Comparison of ENCODE assay signal across 15 mouse cellular contexts in the genomic region with DNA sequence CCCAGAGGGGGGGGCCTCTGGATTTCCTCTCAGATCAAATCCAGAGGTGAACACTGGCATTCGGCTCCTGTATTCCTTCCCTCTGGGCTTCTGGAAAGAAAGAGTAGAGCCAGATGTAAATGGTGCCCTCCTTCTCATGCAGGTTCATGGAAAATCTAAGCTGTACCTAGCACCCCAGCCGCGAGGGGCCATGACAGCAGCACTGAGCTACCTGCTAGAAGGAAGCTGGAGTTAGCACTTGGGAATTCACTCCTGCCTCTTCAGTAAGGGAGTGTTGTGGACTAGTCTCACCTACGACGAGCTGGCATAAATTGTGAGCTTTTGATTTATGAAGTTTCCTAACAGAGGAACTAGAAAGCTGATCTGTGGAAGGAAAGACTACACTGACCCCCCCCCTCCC. TPM values are rescaled to one million over a fixed set of nuclear protein-coding genes. Genes with fewer than 3 reads are reported as not detected.
DNase-seq lines count a peak whose midpoint lies in the region; ATAC-seq lines count a peak whose summit lies in the region.
"Had no signal": no experiment of that assay in that cellular context is flagged by ENCODE, and none has a peak within 500 bp of the region (broad histone marks: within the 10 kb centered on the region; RNA-seq: fewer than 3 reads in every experiment).

No protein-coding gene starts in this region.

- ATAC-seq in frontal cortex, adult (ENCODE audit: low TSS enrichment) = peak; percentile 24
- no peak for ATAC-seq in limb, embryonic 13.5 days (ENCODE audit: low FRiP score, low read depth)
- no peak for ATAC-seq in lung, embryonic 15.5 days (ENCODE audit: borderline replicate concordance, extremely low read depth, low FRiP score, low TSS enrichment)
- no peak for ATAC-seq in stomach, embryonic 14.5 days (ENCODE audit: insufficient number of reproducible peaks, insufficient read depth, low FRiP score, low read depth)
- ATAC-seq: forebrain, embryonic 15.5 days had no signal

- no peaks in the 10 kb centered on the region for H3K27me3 ChIP-seq in limb, embryonic 13.5 days
- no peaks in the 10 kb centered on the region for H3K27me3 ChIP-seq in limb, embryonic 10.5 days (ENCODE audit: low read depth, poor library complexity, severe bottlenecking)
- H3K27me3 ChIP-seq in lung, embryonic 15.5 days = no peaks in the 10 kb centered on the region
- H3K27me3 ChIP-seq in stomach, embryonic 14.5 days (ENCODE audit: control insufficient read depth, insufficient read depth, low read length) = no peaks in the 10 kb centered on the region
- H3K27me3 ChIP-seq: forebrain, embryonic 15.5 days; Patski had no signal

- WGBS in limb, embryonic 13.5 days = 65% methylated on average over 5 of the region's 5 CpGs
- 86% methylated on average over 5 of the region's 5 CpGs for WGBS in limb, embryonic 10.5 days
- WGBS in lung, embryonic 15.5 days = 65% methylated on average over 5 of the region's 5 CpGs
- 56% methylated on average over 5 of the region's 5 CpGs for WGBS in stomach, embryonic 14.5 days

- DNase-seq in frontal cortex, postnatal 25 days (ENCODE audit: low spot score in 2 of 2) = no peak
- no peak for DNase-seq in limb, embryonic 10.5 days (ENCODE audit: low spot score)
- no peak for DNase-seq in right cerebral cortex, postnatal 10 days (ENCODE audit: low spot score in 2 of 2)
- no peak for DNase-seq in layer of hippocampus, postnatal 36 days
- DNase-seq: adrenal gland, postnatal 36 days had no signal

- H3K27ac ChIP-seq in limb, embryonic 13.5 days = no peak overlapping the region
- H3K27ac ChIP-seq in limb, embryonic 10.5 days = no peak overlapping the region
- H3K27ac ChIP-seq in lung, embryonic 15.5 days = peak overlapping the region; percentile 93
- peak overlapping the region; percentile 68; the same call in 1 of the 2 replicates for H3K27ac ChIP-seq in stomach, embryonic 14.5 days (ENCODE audit: low read length)
- H3K27ac ChIP-seq: forebrain, embryonic 15.5 days; liver, embryonic 14.5 days had no signal

- no peaks in the 10 kb centered on the region for H3K36me3 ChIP-seq in limb, embryonic 13.5 days
- H3K36me3 ChIP-seq in limb, embryonic 10.5 days = no peaks in the 10 kb centered on the region
- no peaks in the 10 kb centered on the region for H3K36me3 ChIP-seq in lung, embryonic 15.5 days
- no peaks in the 10 kb centered on the region for H3K36me3 ChIP-seq in stomach, embryonic 14.5 days (ENCODE audit: control insufficient read depth, insufficient read depth, low read length)
- H3K36me3 ChIP-seq: forebrain, embryonic 15.5 days had no signal

- no peak overlapping the region for H3K9ac ChIP-seq in limb, embryonic 13.5 days
- no peak overlapping the region for H3K9ac ChIP-seq in lung, embryonic 15.5 days
- H3K9ac ChIP-seq in stomach, embryonic 14.5 days (replicated peaks; ENCODE audit: low read depth, low read length) = no peak overlapping the region
- H3K9ac ChIP-seq: forebrain, embryonic 15.5 days; liver, embryonic 14.5 days had no signal

- peak overlapping the region; percentile 10; the same call in 1 of the 2 replicates for H3K4me2 ChIP-seq in limb, embryonic 13.5 days (replicated peaks)
- peak overlapping the region; percentile 21; the same call in 1 of the 2 replicates for H3K4me2 ChIP-seq in lung, embryonic 15.5 days
- no peak overlapping the region for H3K4me2 ChIP-seq in stomach, embryonic 14.5 days (replicated peaks; ENCODE audit: low read depth, low read length)
- H3K4me2 ChIP-seq: forebrain, embryonic 15.5 days had no signal

- no peak overlapping the region for H3K4me3 ChIP-seq in limb, embryonic 13.5 days
- no peak overlapping the region for H3K4me3 ChIP-seq in limb, embryonic 10.5 days
- H3K4me3 ChIP-seq in lung, embryonic 15.5 days = no peak overlapping the region
- no peak overlapping the region for H3K4me3 ChIP-seq in stomach, embryonic 14.5 days (ENCODE audit: low read depth, low read length)
- H3K4me3 ChIP-seq: forebrain, embryonic 15.5 days had no signal

- peaks cover 16% of the 10 kb centered on the region for H3K4me1 ChIP-seq in limb, embryonic 13.5 days
- H3K4me1 ChIP-seq in limb, embryonic 10.5 days = peaks cover 13% of the 10 kb centered on the region
- 0 out of 2 replicates have a peak, but pooled peaks cover 4% of the 10 kb centered on the region for H3K4me1 ChIP-seq in lung, embryonic 15.5 days
- H3K4me1 ChIP-seq in stomach, embryonic 14.5 days (ENCODE audit: control insufficient read depth, insufficient read depth, low read length) = peaks cover 9% of the 10 kb centered on the region; the same call in 1 of the 2 replicates

- no peaks in the 10 kb centered on the region for H3K9me3 ChIP-seq in limb, embryonic 13.5 days
- H3K9me3 ChIP-seq in limb, embryonic 10.5 days (replicated peaks) = no peaks in the 10 kb centered on the region
- H3K9me3 ChIP-seq in lung, embryonic 15.5 days = no peaks in the 10 kb centered on the region
- no peaks in the 10 kb centered on the region for H3K9me3 ChIP-seq in stomach, embryonic 14.5 days (ENCODE audit: control insufficient read depth, low read depth, low read length)
- H3K9me3 ChIP-seq: forebrain, embryonic 15.5 days had no signal

RNA-seq across cellular contexts. Expression of a gene that starts 1.6 kb away (rescaled TPM):
- 0.10 TPM in 1 of 2 replicates, not detected in the other for polyA plus RNA-seq in limb, embryonic 13.5 days (2015; fragmentation: Nextera tagmentation; extraction: Ambion mirVana)
- not detected in 2 replicates for polyA plus RNA-seq in limb, embryonic 10.5 days (2016; fragmentation: Nextera tagmentation; extraction: Ambion mirVana)
- not detected in 2 replicates for polyA plus RNA-seq in lung, embryonic 15.5 days (2015; fragmentation: Nextera tagmentation; extraction: Ambion mirVana)
- 0.14 TPM in 1 of 2 replicates, not detected in the other for polyA plus RNA-seq in stomach, embryonic 14.5 days (2014; fragmentation: Nextera tagmentation; extraction: Ambion mirVana)
- total RNA-seq in layer of hippocampus, postnatal 36 days (2021) = not detected
- total RNA-seq: layer of hippocampus, adult 8-10 months had no signal
- polyA plus RNA-seq: heart, embryonic 14.5 days; liver, embryonic 14.5 days; Patski; spleen, adult 2 months had no signal

RNA-seq across cellular contexts. Expression of a gene that starts 30.2 kb away (rescaled TPM):
- 172 and 179 TPM in 2 replicates for polyA plus RNA-seq in limb, embryonic 13.5 days (2015; fragmentation: Nextera tagmentation; extraction: Ambion mirVana)
- 165 TPM in 2 replicates for polyA plus RNA-seq in limb, embryonic 10.5 days (2016; fragmentation: Nextera tagmentation; extraction: Ambion mirVana)
- polyA plus RNA-seq in lung, embryonic 15.5 days (2015; fragmentation: Nextera tagmentation; extraction: Ambion mirVana) = 191 and 196 TPM in 2 replicates
- 182 and 194 TPM in 2 replicates for polyA plus RNA-seq in stomach, embryonic 14.5 days (2014; fragmentation: Nextera tagmentation; extraction: Ambion mirVana)
- 100 to 1,000 TPM; 128 to 144 TPM for total RNA-seq in layer of hippocampus, postnatal 36 days (2021)

Comparison
In these comparisons a context has a peak if more than half of its experiments do, and no peak if none do; other contexts are left out.
1. H3K27ac ChIP-seq: peak in lung, embryonic 15.5 days (single experiment) and stomach, embryonic 14.5 days (single experiment); none in limb, embryonic 13.5 days (single experiment) and limb, embryonic 10.5 days (single experiment).